Mouse (Mus musculus) frontal cortex, postnatal 36 days (tissue): ENCODE measurements at regions not wholly inside any gene's neighbourhood (a gene's known extent, or its start where the extent isn't known, plus 50 kb on each side); places are given as distances from the start of the nearest gene placed in this dataset.
A peak's percentile ranks its signal among the peaks of the same experiment; 100 is the strongest.

ENCODE experiments used
- DNase-seq, 2 experiments: peaks; one replicate each; pipeline ENCODE4 v3.0.0; 2022; ENCODE audit warnings: low spot score in 2 of 2

DNA sequence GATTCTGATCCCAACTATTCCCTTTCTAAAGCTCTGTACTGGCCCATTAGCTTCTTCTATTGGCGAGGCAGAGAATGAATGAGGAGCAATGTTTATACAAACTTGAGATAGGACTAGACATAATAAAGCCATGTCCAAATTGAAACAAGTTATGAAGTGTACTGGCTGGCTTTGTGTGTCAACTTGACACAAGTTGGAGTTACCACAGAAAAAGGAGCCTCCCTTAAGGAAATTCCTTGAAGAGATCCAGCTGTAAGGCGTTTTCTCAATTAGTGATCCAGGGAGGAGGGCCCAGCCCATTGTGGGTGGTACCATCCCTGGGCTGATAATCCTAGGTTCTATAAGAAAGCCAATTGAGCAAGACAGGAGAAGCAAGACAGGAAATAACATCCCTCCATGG lies 135.9 kb upstream of the Cr2 start:
- no peak for DNase-seq

DNA sequence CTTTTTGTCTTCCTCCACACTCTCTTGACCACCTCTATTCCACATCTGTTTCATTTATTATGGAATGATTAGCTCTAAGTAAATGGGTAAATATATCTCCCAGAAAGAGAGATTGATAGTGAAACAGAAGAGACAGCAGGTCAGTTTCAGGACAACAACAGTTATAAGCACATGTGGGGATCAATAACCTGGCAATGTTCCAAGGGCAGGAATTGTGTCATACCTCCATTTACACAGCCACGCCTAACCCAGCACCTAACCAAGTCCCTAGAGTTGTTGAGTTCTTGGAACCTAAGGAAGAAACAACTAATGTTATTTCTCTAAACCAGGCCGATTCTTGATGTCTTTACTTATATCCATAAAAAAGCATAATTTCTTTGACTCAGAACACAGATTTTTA lies 108.6 kb upstream of the Cr2 start:
- no peak for DNase-seq

GRCm38 (mm10) chr1:195241496-195241895 lies 65.0 kb upstream of the Cr2 start:
- peak; percentile 96 to 98 for DNase-seq

DNA sequence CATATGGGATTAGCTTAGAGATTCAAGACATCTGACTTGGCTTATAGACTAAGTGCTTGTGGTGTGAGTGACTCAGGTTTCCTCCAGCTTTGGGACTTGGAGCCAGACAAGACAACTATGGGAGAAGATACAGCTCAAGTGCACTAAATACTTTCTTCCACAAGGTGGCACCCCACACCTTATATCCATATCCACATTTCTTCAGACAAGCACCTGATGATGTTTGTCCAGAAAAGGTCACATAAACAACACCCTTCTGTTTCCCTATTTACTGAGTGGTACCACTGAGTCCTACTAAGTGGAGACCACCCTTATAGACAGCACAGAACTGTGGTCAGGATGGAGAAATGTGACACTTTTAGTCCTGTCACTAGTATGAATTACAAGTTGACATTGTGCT lies 56.1 kb upstream of the Cr2 start:
- peak; percentile 29 to 69 for DNase-seq

DNA sequence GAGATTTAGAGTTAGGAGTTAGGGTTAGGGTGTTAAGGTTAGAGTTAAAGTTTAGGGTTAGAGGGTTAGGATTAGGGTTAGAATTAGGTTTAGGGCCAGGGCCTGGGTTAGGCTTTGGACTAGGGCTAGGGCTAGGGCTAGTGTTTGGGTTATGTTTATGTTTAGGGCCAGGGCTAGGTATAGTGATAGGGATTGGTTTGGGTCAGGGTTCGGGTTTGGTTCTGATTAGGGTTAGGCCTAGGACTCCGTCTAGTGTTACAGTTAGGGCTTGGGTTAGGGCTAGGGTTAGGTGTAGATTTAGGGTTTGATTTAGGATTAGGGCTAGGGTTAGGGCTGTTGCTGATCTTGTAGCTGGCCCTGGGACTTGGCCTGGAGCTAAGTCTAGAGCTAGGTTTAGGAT lies 50.5 kb upstream of the Cr2 start:
- no peak for DNase-seq
